Mouse (Mus musculus) gastrocnemius, adult 18-20 months (tissue): ENCODE data around the gene Inpp4b. TPM values are rescaled to one million over a fixed set of nuclear protein-coding genes. Genes with fewer than 3 reads are reported as not detected.
"Not testable (repeated sequence)": the region's sequence is repeated elsewhere in the genome, so short reads cannot be mapped to it uniquely, and the experiment has no call there.

ENCODE experiments used
- DNase-seq: peaks from one replicate; pipeline ENCODE4 v3.0.0; 2021; ENCODE audit warnings: low spot score
- total RNA-seq, 2 experiments: library from RNA; stranded (reverse); gene quantifications; 2 replicates each; pipeline ENCODE4 v1.2.3; 2021

The Inpp4b gene
- total RNA-seq, 2 experiments from 2014 or later = 13.6 to 23.3 TPM

DNA sequence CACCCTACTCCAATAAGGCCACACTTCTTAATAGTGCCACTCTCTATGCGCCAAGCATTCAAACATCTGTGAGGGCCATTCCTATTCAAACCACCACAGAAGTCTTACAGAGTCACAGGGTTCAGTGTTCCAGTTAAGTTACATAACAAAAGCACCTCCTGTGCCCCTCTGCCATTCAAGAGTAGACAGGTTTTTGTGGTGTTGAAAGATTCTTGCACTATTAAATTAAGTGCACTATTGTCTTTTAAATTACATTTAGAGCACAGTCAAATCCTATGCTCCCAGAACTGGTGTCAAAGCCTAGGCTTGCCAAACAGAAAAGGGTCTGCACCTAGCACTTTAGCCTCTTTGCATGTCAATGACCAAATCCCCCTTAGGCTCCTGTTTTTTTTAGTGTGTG is 550.9 kb downstream of the Inpp4b start:
- DNase-seq = no peak

DNA sequence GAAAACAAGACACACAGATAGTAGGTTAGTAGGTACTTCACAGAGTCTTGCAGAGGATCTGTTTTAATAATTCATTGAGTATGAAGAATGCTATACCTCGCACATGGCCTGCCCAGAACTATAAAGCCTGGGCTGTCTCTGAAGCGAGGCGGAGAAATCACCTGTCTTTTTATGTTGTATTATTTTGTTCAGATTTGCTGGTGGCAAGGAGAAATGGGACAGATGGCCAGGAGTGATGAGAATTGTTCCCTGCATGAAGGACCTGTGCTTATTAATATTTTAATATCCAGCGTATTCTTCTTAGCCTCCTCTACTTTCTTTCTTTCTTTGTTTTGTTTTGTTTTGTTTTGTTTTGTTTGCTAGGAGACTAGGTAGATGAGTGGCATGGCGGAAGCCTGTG is 604.5 kb downstream of the Inpp4b start:
- DNase-seq = no peak

DNA sequence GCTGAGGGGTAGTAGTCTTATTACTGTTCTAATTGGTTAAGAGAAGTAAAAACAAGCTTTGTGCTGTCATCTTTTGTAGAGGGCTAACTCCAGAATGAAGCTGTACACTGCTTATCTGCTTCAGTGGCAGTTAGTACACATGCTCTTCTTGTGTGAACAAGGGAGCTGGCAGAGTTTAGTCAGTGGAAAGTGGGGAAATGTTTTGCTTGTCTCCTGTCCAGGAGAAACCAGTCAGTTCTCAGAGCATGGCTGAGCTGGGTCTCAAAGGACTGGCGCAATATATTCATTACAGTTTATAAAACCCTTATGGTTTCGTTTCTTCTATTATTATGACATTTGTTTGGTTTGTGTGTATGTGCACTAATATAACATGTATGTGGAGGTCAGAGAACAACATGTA is 610.7 kb downstream of the Inpp4b start:
- no peak for DNase-seq

DNA sequence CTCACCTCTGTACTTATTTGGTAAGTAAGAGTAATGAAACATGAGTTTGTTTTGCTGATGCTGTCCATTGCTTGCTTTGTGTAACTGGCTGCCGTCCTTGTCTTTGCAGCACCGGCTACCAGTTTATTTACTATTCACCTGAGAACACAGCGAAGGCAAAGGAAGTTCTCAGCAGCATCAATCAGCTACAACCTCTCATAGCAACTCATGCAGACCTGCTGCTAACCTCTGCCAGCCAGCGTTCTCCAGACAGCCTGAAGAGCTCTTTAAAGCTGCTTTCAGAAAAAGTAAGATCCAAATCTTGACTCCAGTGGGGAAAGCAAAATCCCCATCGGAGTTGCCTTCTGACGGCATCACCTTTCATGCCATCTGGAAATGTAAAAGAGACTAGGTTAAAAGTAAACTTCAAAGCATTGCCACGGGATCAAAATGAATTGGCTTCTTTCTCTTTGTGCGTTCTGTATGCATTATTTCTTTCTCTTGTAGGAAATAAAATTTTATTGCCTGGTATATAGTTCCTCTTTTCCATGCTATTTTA is 642.8 kb downstream of the Inpp4b start:
- DNase-seq = no peak

DNA sequence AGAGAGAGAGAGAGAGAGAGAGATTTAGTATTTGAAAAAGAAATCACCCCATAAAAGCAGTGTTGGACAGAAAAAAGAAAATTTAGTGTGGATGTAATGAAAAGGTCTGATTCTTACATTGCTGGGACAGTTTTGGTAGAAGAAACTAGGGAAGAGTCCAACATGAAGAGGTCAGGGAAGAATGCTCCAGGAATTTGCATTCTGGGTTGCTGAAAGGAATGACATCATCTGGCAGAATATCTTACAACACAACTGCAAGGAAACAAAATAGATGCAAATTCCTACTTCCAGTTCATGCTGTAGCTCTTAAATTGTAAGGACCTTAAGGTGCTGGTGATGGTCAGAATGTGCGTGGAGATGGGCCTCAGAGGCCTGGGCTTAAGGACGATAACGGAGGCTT is 650.6 kb downstream of the Inpp4b start:
- no peak for DNase-seq

DNA sequence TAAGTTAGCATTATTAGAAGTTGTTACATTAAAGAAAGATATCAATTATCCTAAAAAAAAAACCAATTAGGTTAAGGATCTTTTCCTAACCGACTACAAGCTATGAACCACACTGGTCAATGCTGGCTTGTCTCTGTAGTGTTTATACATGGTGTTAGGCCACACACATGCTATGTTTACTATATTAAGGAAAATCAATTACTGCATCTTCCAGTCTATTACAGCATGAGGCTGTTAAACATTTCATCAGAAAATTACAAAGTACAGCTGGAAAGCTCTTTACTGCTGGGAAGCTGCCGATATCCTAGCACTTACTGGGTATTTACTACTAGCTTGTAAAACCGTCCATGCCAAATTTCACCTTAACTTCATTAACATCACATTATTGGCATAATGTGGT is 653.9 kb downstream of the Inpp4b start:
- DNase-seq = no peak

DNA sequence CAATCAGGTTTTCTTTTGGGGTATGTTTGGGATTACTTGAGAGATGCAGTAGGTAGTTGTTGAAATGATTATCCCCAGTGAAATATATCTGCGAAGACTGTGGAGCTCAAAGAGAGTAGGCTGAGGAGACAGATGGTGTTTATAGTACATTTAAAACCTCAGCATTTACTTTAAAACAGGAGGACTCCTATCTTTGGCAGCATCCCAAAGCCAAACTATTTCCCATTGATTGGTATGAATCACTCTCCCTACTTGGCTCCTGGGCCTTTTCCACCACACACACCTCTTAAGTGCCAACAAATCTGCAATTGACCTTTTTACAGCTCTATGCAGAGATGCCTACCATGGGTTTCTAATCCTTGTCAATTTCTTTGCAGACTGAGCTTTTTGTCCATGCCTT is 654.5 kb downstream of the Inpp4b start:
- DNase-seq = no peak

DNA sequence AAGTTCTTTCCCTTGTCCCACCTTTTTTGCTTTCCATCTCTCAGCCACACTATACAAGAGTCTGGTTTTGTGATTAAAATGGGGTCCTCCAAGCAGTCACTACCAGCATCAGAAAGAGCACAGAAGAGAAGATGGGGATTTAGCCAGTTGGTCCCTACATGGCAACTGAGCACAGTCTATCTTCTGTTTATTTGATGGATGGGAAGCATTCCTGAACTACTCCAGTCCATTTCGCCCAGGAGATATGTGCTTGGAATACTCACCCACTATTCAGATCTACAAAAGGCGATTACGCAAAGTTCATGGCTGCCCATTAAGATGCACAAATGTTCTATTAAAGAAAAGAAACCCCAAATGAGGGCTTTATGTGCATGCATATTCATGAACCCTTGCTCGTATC is 661.8 kb downstream of the Inpp4b start:
- no peak for DNase-seq

DNA sequence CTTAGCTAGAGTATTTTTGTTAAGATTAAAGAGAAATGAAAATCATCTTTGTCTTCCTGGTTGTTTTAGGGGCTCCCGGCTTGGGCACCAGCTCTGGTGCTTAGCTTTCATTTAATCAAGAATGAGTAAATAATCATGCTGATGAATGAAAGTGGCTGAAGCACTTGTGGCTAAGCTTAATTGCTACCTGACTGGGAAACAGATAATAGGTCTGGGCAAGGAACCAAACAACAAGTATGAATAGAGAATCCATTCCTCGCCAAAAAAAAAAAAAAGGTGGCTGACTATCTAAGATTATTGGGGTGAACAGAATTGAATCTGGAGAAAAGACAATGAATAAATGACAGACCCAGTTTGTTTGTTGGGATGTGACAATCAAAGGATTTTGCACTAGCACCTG is 663.1 kb downstream of the Inpp4b start:
- no peak for DNase-seq

DNA sequence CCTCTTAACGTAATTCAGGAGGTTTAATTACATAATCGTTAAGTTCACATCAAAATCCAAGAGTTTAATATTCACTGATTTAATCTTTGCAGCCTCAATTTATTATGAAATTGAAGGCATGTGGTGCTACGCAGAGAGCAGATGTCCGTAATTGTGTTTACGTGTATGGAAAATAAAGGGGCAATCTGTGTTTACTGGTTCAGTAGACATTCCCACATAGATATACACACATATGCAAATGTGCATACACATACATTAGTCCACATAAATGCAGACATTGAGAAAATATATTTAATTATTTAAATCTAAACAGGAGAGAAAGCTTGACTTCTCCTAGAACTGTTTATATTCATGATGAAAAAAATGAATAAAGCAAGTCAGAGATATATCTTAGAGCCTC is 675.4 kb downstream of the Inpp4b start:
- no peak for DNase-seq

DNA sequence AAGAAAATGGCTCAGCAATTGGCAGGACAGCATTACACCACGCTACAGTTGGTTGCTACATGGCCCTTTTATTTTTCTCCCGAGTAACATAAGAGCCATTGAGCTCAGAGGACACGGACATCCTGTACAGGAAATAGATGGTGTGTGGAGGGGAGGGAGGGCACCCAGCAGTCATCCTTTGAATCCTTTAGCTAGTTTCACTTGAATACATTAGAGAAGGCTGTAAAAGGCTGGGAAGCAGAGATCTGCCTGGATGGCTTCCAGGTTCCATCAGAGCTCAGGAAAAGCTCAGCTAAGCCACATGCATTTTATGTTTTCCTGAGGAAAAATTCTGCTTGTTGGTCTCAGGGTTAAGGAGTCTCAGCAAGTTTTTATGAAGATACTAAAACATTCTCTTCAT is 685.0 kb downstream of the Inpp4b start:
- no peak for DNase-seq

DNA sequence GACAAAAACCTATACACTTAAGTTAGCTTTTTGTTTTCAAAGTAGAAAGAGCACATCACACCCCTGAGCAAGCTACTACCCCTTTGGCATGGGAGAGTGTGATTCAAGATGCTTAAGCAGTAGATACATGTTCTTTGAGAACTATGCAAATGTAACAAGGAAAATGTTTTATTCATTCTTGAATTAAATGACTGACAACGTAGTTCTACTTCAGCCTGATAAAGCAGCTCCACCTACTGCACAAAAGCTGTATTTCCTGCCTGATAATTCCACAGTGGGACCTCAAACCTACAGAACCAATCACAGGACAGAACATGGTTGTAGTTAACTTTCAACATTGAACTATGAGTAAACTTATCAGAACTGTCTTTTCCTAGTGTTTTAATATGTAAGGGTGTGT is 686.5 kb downstream of the Inpp4b start:
- DNase-seq = no peak

DNA sequence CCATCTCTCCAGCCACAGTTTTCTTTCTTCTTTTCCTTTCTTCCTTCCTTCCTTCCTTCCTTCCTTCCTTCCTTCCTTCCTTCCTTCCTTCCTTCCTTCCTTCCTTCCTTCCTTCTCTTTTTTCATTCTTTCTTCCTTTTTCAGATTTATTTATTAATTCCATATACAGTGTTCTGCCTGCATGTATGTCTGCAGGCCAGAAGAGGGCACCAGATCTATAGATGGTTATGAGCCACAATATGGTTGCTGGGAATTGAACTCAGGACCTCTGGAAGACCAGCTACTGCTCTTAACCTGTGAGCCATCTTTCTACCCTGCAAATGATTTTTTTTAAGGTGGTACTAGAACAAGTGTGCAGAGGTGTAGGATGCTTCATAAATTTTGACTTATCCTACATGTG is 689.7 kb downstream of the Inpp4b start:
- not testable (repeated sequence) for DNase-seq

DNA sequence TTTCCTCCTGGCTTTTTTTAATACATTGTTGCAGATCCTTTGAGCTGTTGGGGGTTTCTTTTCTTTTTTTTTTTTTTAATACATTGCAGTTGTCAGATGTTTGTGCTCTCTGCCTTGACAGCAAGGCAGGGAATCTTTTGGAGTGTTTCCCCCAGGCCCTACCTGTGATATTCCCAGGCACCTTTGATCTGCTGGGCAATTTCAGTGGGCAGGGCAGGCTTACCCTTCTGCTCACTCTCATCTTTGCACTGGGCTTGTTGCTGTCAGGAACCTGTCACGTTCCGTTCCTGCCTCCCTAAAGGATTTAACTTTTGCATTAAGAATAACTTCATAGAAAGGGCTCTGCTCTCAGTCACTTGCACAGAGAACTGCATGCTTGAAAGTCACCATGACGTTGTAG is 711.7 kb downstream of the Inpp4b start:
- no peak for DNase-seq

DNA sequence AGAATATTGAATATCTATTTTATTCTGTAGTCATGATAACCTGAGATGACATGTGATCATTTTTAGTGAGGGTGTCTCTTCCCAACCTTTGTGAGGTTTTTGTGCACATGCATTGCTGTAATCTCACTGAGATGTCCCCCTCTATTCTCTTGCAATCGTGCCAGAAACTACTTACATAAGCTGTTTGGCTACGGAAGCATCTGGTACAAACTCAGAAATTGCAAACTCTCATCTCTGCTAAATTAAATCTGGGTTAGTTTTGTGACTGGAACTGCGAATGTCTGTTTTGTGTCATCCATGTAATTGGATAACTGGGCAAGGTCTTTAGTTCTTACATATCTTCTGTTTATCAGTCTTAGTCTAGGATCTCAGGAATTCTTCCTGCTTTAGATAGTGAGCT is 725.3 kb downstream of the Inpp4b start:
- DNase-seq = no peak

DNA sequence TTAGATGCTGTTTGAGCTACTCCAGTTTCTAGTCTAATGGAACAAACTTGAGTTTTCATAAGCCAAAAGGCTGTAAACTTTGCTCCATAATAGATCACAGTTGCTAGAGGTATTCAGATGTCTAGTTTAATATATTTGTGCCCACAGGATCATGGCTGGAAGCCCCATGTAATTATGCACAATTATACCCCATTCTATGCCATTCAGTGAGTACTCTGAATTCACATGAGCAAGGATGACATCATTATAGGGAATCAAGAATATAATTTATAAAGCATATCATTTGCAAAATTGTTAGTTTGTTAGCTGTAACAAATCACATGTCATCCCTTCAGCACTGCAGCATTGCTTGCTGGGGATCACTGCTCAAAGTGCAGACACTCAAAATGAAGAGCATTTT is 736.9 kb downstream of the Inpp4b start:
- no peak for DNase-seq

DNA sequence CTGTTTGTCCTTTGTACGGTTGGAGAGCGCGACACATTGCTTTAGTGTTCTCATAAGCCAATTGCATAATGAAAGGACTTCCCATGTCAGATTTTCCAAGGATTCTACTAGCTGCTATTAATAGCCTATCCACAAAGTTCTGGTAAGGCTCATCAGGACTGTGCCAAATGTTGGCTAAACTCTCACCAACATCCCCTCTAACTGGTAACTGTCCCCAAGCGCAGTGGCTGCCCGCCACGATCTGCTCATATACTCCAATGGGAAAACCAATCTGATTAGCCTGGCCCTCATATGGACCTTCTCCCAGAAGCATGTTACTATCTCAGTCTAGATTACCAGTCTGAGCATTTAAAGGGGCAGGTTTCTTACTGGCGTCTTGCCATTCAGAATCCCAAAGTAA is 744.3 kb downstream of the Inpp4b start:
- not testable (repeated sequence) for DNase-seq

DNA sequence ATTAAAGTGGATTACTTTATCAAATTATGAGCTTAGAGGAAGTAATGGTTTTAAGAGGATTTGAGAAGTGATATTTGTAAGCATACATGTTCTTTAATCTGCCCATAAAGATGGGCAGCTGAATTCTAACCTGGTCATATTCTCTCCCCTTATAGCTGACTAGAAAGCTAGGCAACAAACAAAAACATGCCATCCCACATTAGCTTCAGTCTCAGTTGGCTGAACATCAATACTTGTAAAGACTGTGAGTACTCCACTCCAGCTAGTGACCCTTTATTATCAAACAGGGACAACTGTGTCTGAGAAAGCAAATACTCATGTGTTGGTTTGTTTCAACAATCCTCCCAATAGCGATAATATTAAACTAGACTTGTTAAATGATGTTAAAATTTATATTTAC is 748.5 kb downstream of the Inpp4b start:
- DNase-seq = no peak

DNA sequence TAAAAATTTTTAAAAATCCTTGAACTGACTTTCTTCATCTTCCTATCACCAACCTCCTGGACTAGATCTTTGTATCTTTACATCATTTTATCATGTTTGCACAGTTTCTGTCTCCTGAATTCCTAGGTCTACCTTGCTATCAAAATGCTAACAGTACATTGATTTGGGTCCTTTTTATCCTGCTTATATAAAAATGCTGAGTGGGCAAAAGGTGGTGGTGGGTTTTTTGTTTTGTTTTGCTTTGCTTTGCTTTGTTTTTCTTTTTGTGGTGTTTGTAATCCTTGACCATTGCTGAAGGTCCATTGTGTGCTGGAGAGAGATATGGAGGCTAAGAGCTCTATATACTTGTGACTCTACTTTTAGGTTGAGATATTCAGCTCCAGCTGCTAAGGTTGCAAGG is 750.9 kb downstream of the Inpp4b start:
- DNase-seq = no peak

DNA sequence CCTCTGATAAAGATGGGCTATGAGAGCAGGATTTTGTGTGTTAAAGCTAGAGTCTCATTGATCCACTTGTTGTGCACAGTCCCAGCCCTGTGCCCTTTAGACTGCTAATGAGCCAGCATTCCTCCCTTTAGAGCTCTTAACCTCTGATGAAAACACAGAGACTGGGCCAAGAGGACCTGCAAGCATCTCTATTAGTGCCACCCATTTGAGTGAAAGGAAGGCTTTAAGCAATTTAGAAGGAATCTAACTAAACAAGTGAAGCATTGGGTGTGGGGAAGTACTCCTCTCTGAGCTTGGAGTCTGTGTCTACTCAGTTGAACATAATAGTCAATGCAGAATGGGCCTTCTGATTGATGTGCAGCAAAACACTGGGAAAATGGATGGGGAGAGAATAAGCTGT is 762.2 kb downstream of the Inpp4b start:
- DNase-seq = no peak

DNA sequence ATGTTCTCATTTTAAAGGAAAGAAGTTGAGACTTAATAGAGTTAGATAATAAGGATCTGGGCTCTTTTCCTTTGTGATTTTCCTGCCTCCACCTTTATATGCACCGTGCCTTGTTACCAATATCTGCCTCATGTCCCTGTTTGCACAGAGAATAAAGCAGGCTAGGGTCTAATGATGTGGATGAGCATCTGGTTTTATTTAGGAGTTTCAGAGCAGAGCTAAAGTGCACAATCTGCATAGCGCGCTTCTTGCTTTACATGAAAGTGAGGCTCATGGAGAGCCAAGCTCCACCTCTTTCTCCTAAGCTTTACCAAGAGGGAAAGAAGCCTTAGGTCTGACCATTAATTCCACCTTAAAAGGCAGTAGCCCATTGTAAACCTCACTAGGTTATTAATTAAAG is 763.8 kb downstream of the Inpp4b start:
- no peak for DNase-seq

DNA sequence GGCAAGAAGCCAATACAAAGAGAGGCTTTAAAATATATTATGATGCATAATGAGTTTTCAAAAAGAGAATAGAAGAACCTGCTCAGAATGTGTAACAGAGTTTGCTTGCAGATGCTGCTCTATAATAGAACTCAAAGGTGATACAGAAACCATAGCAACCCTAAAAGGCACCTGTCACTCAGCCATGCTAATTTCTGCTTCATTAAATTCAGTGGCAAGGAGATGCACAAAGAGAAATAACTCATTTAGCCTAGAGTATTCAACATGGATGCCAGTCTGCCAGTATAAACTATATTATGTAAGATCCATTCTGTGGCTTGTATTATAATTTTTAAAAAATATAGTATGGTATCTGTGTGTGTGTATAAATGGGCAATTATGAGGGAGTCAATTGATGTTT is 807.9 kb downstream of the Inpp4b start:
- DNase-seq = no peak

DNA sequence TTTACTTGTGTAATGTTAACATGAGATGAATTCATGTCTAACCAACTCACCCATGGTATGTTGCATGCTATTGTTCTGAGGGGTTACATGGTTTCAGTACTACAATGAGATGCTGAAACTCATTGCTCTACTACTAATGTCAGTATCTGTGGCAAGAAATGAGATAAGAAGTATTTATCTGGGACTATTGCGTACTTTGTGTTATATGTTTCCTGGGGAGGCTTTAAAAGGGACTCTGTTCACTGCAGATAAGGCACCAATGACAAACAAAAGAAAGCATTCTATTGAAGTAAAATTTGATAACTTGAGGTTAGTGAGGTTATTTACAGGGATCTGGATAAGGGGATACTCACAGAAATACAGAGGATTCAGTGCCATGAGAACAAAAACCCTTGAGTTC is 815.6 kb downstream of the Inpp4b start:
- DNase-seq = no peak
